Mouse (Mus musculus): ENCODE data around the gene Cyp2b9.
"Not testable (repeated sequence)": the region's sequence is repeated elsewhere in the genome, so short reads cannot be mapped to it uniquely, and the experiment has no call there.

GRCm38 (mm10) chr7:26260034-26260433 lies 86.8 kb downstream of the Cyp2b9 start, which contains the start of gene Vmn1r184:
- TF ChIP-seq CTCF, POLR2A (IDR thresholded peaks at IDR 0.05; ENCODE audit: extremely low read depth, insufficient read depth, low read length): not testable (repeated sequence)

All from cortical plate, adult 2 months (tissue).